Mouse (Mus musculus) heart, embryonic 13.5 days (tissue): ENCODE data around the gene Psmb10. TPM values are rescaled to one million over a fixed set of nuclear protein-coding genes. Genes with fewer than 3 reads are reported as not detected.

ENCODE experiments used
- ATAC-seq: fragments of 200-750 bp; cut with Nextera tagmentation; 2 replicates; pipeline ENCODE4 v1.8.0; 2017; ENCODE audit warnings: moderate TSS enrichment; ENCODE audit not compliant: insufficient number of reproducible peaks, low FRiP score, low TSS enrichment; ENCODE audit errors: extremely low read depth
- H3K27ac ChIP-seq: fragments of 300-500 bp; sonication (generic); replicated peaks from 2 replicates; pipeline ENCODE4 v1.5.1; 2015; ENCODE audit warnings: moderate library complexity, mild to moderate bottlenecking, inconsistent platforms
- H3K27me3 ChIP-seq: fragments of 300-500 bp; sonication (generic); replicated peaks from 2 replicates; pipeline ENCODE4 v1.6.1; 2015; ENCODE audit warnings: mild to moderate bottlenecking, inconsistent platforms
- H3K36me3 ChIP-seq: fragments of 300-500 bp; sonication (generic); 2 replicates; pipeline ENCODE4 v1.6.1; 2015; ENCODE audit warnings: mild to moderate bottlenecking, inconsistent platforms
- H3K4me1 ChIP-seq: fragments of 300-500 bp; sonication (generic); 2 replicates; pipeline ENCODE4 v1.6.1; 2015; ENCODE audit warnings: inconsistent platforms
- H3K4me2 ChIP-seq: fragments of 300-500 bp; sonication (generic); 2 replicates; pipeline ENCODE4 v1.6.1; 2015; ENCODE audit warnings: inconsistent platforms, mild to moderate bottlenecking, moderate library complexity
- H3K4me3 ChIP-seq: fragments of 300-500 bp; sonication (generic); 2 replicates; pipeline ENCODE4 v1.5.1; 2015; ENCODE audit warnings: moderate library complexity, mild to moderate bottlenecking, inconsistent platforms
- H3K9ac ChIP-seq: fragments of 300-500 bp; sonication (generic); 2 replicates; pipeline ENCODE4 v1.6.1; 2015; ENCODE audit warnings: inconsistent platforms, mild to moderate bottlenecking, moderate library complexity
- H3K9me3 ChIP-seq: fragments of 300-500 bp; sonication (generic); 2 replicates; pipeline ENCODE4 v1.6.1; 2016; ENCODE audit warnings: inconsistent platforms
- WGBS: fragments of 180-500 bp; shearing (Covaris S2); methylation state at CpG from one replicate; pipeline ENCODE4 v1.1.7; 2015; ENCODE audit warnings: mixed read lengths; 5-methylcytosine and 5-hydroxymethylcytosine counted together
- microRNA-seq: library from miRNA; unstranded; fragments of <30 nt; microRNA quantifications from one replicate; pipeline ENCODE4, GENCODE M21; 2016
- polyA plus RNA-seq: library from polyadenylated mRNA; unstranded; fragments of >200 nt; fragmentation: Nextera tagmentation; extraction: Ambion mirVana; gene quantifications from 2 replicates; pipeline ENCODE4 v1.2.1, GENCODE M21; 2015

Gene Psmb10
- polyA plus RNA-seq, 1 experiment from 2014 or later: 51.9 TPM

GRCm38 (mm10) chr8:105897801-105898480 is 40.3 kb downstream of the Psmb10 start:
- Histone ChIP-seq H3K4me1 (peaks cover 22% of the 10 kb centered on the region), H3K9me3 (no peaks in the 10 kb centered on the region), H3K4me2 (no peak overlapping the region), H3K27ac (no peak overlapping the region), H3K27me3 (no peaks in the 10 kb centered on the region), H3K36me3 (peaks cover 11% of the 10 kb centered on the region; the same call in 1 of the 2 replicates), H3K9ac (no peak overlapping the region), H3K4me3 (no peak overlapping the region)
- no peak for ATAC-seq
- 63% methylated on average over 9 of the region's 9 CpGs for WGBS

- Histone ChIP-seq H3K4me3 (no peak within 1 kb of the TSS), H3K27ac (peak within 1 kb of the TSS; percentile 20; the same call in 1 of the 2 replicates), H3K9me3 (no peaks in the 10 kb centered on the region), H3K9ac (peak within 1 kb of the TSS; percentile 20; the same call in 1 of the 2 replicates), H3K4me1 (peaks cover 8% of the 10 kb centered on the region), H3K4me2 (peak within 1 kb of the TSS; percentile 31; the same call in 1 of the 2 replicates), H3K27me3 (no peaks in the 10 kb centered on the region), H3K36me3 (peaks cover 57% of the 10 kb centered on the region)
- WGBS: 8% methylated on average over 11 of the region's 11 CpGs
- ATAC-seq: peak; percentile 73; the same call in 1 of the 2 replicates
These were observed 44.9 kb downstream of the Psmb10 start, which contains the start of gene Nrn1l for GRCm38 (mm10) chr8:105893339-105893738. Gene Nrn1l, plus strand, starts transcription at chr8:105893567.

GRCm38 (mm10) chr8:105892432-105892831 is 45.8 kb downstream of the Psmb10 start:
- Histone ChIP-seq H3K9me3 (no peaks in the 10 kb centered on the region), H3K4me3 (no peak overlapping the region), H3K27ac (no peak overlapping the region), H3K9ac (no peak overlapping the region), H3K27me3 (no peaks in the 10 kb centered on the region), H3K4me2 (no peak overlapping the region), H3K4me1 (peaks cover 8% of the 10 kb centered on the region), H3K36me3 (peaks cover 66% of the 10 kb centered on the region)
- 76% methylated on average over 6 of the region's 6 CpGs for WGBS
- no peak for ATAC-seq

GRCm38 (mm10) chr8:105890870-105891269 is 47.4 kb downstream of the Psmb10 start:
- H3K9ac ChIP-seq: no peak overlapping the region
- H3K4me2 ChIP-seq: no peak overlapping the region
- ATAC-seq: no peak
- no peak overlapping the region for H3K27ac ChIP-seq
- no peaks in the 10 kb centered on the region for H3K9me3 ChIP-seq
- H3K4me1 ChIP-seq: peaks cover 8% of the 10 kb centered on the region
- no peak overlapping the region for H3K4me3 ChIP-seq
- H3K36me3 ChIP-seq: peaks cover 82% of the 10 kb centered on the region
- WGBS: 90% methylated on average over 6 of the region's 6 CpGs
- no peaks in the 10 kb centered on the region for H3K27me3 ChIP-seq

- peaks cover 8% of the 10 kb centered on the region for H3K4me1 ChIP-seq
- no peak overlapping the region for H3K27ac ChIP-seq
- no peak overlapping the region for H3K4me3 ChIP-seq
- 90% methylated on average over 12 of the region's 12 CpGs for WGBS
- no peak overlapping the region for H3K9ac ChIP-seq
- no peaks in the 10 kb centered on the region for H3K27me3 ChIP-seq
- H3K36me3 ChIP-seq: peaks cover 86% of the 10 kb centered on the region
- ATAC-seq: no peak
- no peaks in the 10 kb centered on the region for H3K9me3 ChIP-seq
- H3K4me2 ChIP-seq: no peak overlapping the region
These were observed 48.3 kb downstream of the Psmb10 start for GRCm38 (mm10) chr8:105889756-105890465.

Small RNAs within 50 kb of the gene (microRNA-seq; reads per million reads assigned to microRNA genes)
- not detected for gene Mir7074

Other genes starting within 250 kb of the Psmb10 start
- gene Acd, start 237.3 kb downstream of the Psmb10 start, polyA plus RNA-seq: 41.6 and 44.0 TPM in 2 replicates
- 11.6 and 11.9 TPM in 2 replicates for gene Pard6a, start 237.3 kb downstream of the Psmb10 start, polyA plus RNA-seq
- gene 4933405L10Rik, start 230.8 kb downstream of the Psmb10 start, polyA plus RNA-seq: not detected in 2 replicates
- gene Enkd1, start 230.2 kb downstream of the Psmb10 start, polyA plus RNA-seq: 12.5 and 13.3 TPM in 2 replicates
- gene Gfod2, start 179.8 kb downstream of the Psmb10 start, polyA plus RNA-seq: 9.6 and 12.1 TPM in 2 replicates
- gene Ranbp10, start 111.1 kb downstream of the Psmb10 start, polyA plus RNA-seq: 9.2 and 9.8 TPM in 2 replicates
- 0.19 TPM in 1 of 2 replicates, not detected in the other for gene Tsnaxip1, start 110.7 kb downstream of the Psmb10 start, polyA plus RNA-seq
- gene Cenpt, start 85.2 kb downstream of the Psmb10 start, polyA plus RNA-seq: 37.1 and 40.5 TPM in 2 replicates
- 44.8 and 47.1 TPM in 2 replicates for gene Thap11, start 83.3 kb downstream of the Psmb10 start, polyA plus RNA-seq
- gene Nutf2, start 77.9 kb downstream of the Psmb10 start, polyA plus RNA-seq: 177 and 212 TPM in 2 replicates
- gene Edc4, start 57.6 kb downstream of the Psmb10 start, polyA plus RNA-seq: 28.9 and 30.6 TPM in 2 replicates
- gene Nrn1l, start 44.9 kb downstream of the Psmb10 start, polyA plus RNA-seq: 0.52 and 0.88 TPM in 2 replicates
- gene Pskh1, start 38.0 kb downstream of the Psmb10 start, polyA plus RNA-seq: 23.6 and 24.6 TPM in 2 replicates
- 0.74 and 1.1 TPM in 2 replicates for gene Ctrl, start 4.6 kb downstream of the Psmb10 start, polyA plus RNA-seq
- 1.5 and 3.0 TPM in 2 replicates for gene Lcat, start 4.9 kb upstream of the Psmb10 start, polyA plus RNA-seq
- gene Slc12a4, start 27.7 kb upstream of the Psmb10 start, polyA plus RNA-seq: 37.7 and 39.4 TPM in 2 replicates
- not detected in 2 replicates for gene Dpep3, start 41.0 kb upstream of the Psmb10 start, polyA plus RNA-seq
- 16.4 and 16.7 TPM in 2 replicates for gene Dus2, start 52.9 kb upstream of the Psmb10 start, polyA plus RNA-seq
- 0.22 and 0.35 TPM in 2 replicates for gene Dpep2nb, start 67.5 kb upstream of the Psmb10 start, polyA plus RNA-seq
- 12.2 and 12.5 TPM in 2 replicates for gene Ddx28, start 73.4 kb upstream of the Psmb10 start, polyA plus RNA-seq
- gene Nfatc3, start 120.4 kb upstream of the Psmb10 start, polyA plus RNA-seq: 3.4 and 4.5 TPM in 2 replicates
- 1.7 and 2.4 TPM in 2 replicates for gene Esrp2, start 198.5 kb upstream of the Psmb10 start, polyA plus RNA-seq
- gene Pla2g15, start 212.0 kb upstream of the Psmb10 start, polyA plus RNA-seq: 8.4 and 9.5 TPM in 2 replicates
- 31.9 and 37.6 TPM in 2 replicates for gene Slc7a6, start 230.4 kb upstream of the Psmb10 start, polyA plus RNA-seq